Mouse (Mus musculus): ENCODE measurements around the gene Olfr397.
A peak's percentile ranks its signal among the peaks of the same experiment; 100 is the strongest.

Gene Olfr397

DNA sequence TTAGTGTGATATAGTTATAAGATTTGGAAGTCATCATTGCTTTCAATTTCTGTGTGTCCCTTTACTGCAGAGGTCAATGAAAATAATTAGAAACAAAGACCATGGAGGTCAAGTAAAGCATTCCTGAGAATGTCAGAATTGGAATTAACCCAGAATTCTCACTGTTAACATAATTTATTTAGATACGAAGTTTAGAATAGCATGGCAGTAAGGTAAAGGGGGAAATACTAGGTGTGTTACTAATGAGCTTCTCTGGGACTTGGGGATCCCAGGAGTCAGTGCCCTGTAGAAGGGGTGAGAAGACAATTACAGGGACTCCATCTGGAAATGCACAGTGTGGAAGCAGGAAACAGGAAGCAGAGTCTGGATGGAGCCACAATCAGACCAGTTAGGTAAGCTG lies at the start of gene Olfr397:
TSS of gene Olfr397 (plus strand) at position 301 of the 400 bp plus-strand sequence.
- no peak for DNase-seq

DNA sequence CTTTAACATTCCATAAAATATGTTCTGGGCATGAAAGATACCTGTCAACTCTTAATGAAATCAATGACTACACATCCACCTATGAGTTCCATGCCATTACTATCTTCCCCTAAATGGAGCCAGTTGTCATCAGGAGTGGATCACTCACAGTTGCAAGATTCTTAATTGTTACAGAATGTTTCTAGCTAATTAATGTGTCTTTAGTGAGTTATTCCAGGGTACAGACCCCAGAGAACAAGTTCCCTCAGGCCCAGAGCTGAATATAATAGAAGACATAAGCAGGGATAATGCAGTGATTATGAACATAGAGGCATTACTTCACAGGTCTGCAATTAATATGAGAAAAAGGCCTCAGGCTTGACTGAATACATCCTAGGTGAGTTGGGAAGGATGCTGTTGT lies 24.2 kb upstream of the Olfr397 start, which contains the start of gene Olfr23:
TSS of gene Olfr23 (plus strand) at position 301 of the 400 bp plus-strand sequence.
- no peak for DNase-seq

DNA sequence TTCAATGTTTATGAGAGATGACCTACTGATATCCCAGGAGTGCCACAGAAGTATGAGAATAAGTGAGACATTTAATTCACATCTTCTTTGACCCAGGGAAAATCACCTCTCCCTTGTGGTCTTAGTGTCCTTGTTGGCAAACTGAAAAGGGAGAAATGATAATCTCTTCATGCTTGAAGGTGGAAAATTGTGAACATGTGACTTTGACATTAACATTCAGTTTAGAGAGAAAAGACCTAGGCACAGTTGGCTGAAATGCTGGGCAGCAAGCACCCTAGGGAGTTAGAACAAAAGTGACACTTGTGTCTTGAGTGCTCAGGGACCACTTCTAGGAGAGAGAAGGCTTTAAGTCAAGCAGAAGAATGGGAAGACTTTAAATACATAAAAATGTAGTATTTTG lies 29.7 kb downstream of the Olfr397 start, which contains the start of gene Olfr398:
TSS of gene Olfr398 (minus strand) at position 101 of the 400 bp plus-strand sequence.
- no peak for DNase-seq

DNA sequence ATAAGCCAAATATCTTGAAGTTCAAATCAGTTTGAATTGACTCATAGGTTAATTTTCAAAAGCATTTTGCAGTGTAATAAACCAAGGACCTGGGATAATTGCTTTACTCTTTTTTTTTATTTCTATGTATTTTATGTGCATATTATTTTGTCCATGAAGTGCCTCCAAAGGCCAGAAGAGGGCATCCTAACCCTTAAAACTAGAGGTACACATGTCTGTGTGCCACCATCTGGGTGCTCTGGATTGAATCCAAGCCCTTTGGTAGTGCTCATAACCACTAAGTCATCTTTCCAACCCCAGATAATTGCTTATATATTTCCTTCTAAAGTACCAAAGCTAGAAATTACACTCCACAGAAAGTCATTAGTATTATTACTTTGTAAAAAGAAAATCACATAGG lies 32.5 kb downstream of the Olfr397 start:
- peak; percentile 1 for DNase-seq
